Mouse (Mus musculus) heart, postnatal 0 days (tissue): ENCODE measurements around the gene Pde7b. TPM values are rescaled to one million over a fixed set of nuclear protein-coding genes. Genes with fewer than 3 reads are reported as not detected.

ENCODE experiments used
- ATAC-seq: fragments of 200-750 bp; cut with Nextera tagmentation; 2 replicates; pipeline ENCODE4 v1.8.0; 2017; ENCODE audit warnings: low read depth, moderate number of reproducible peaks, moderate library complexity; ENCODE audit not compliant: insufficient read depth
- DNase-seq: peaks from one replicate; pipeline ENCODE4 v3.0.0-alpha.2; 2016; ENCODE audit warnings: low spot score
- H3K27ac ChIP-seq: fragments of 300-500 bp; sonication (generic); 2 replicates; pipeline ENCODE4 v1.5.1; 2014; ENCODE audit warnings: low read depth, mild to moderate bottlenecking
- H3K27me3 ChIP-seq: fragments of 300-500 bp; sonication (generic); 2 replicates; pipeline ENCODE4 v1.6.1; 2014; ENCODE audit warnings: low read length, mixed read lengths; ENCODE audit not compliant: control insufficient read depth, insufficient read depth
- H3K36me3 ChIP-seq: fragments of 300-500 bp; sonication (generic); replicated peaks from 2 replicates; pipeline ENCODE4 v1.6.1; 2014; ENCODE audit warnings: low read length, mixed read lengths; ENCODE audit not compliant: control insufficient read depth, insufficient read depth
- H3K4me1 ChIP-seq: fragments of 300-500 bp; sonication (generic); 2 replicates; pipeline ENCODE4 v1.6.1; 2014; ENCODE audit warnings: antibody characterized with exemption; ENCODE audit not compliant: control insufficient read depth, insufficient read depth
- H3K4me2 ChIP-seq: fragments of 300-500 bp; sonication (generic); 2 replicates; pipeline ENCODE4 v1.6.1; 2014; ENCODE audit warnings: low read depth, mild to moderate bottlenecking, low read length, moderate library complexity
- H3K4me3 ChIP-seq: fragments of 300-500 bp; sonication (generic); 2 replicates; pipeline ENCODE4 v1.5.1; 2014; ENCODE audit warnings: low read depth, low read length
- H3K9ac ChIP-seq: fragments of 300-500 bp; sonication (generic); replicated peaks from 2 replicates; pipeline ENCODE4 v1.6.1; 2014; ENCODE audit warnings: low read depth, low read length, mixed read lengths
- H3K9me3 ChIP-seq: fragments of 300-500 bp; sonication (generic); replicated peaks from 2 replicates; pipeline ENCODE4 v1.6.1; 2016; ENCODE audit warnings: low read length; ENCODE audit not compliant: control insufficient read depth
- CTCF ChIP-seq: IDR thresholded peaks from 2 replicates; pipeline ENCODE4 v1.5.1; 2016; ENCODE audit warnings: antibody characterized with exemption, control low read depth, low read depth
- EP300 ChIP-seq: IDR thresholded peaks from 2 replicates; pipeline ENCODE4 v1.6.1; 2016; ENCODE audit warnings: antibody characterized with exemption, low read depth
- WGBS: fragments of 180-500 bp; shearing (Covaris S2); extraction: QIAGEN DNeasy Blood & Tissue Kit; methylation state at CpG from one replicate; pipeline ENCODE4 v1.1.7; 2014; 5-methylcytosine and 5-hydroxymethylcytosine counted together
- polyA plus RNA-seq: library from polyadenylated mRNA; unstranded; fragments of >200 nt; fragmentation: Nextera tagmentation; extraction: Ambion mirVana; gene quantifications from 2 replicates; pipeline ENCODE4 v1.2.1, GENCODE M21; 2015
- total RNA-seq: library from RNA; depleted of rRNA; stranded (reverse); fragments of >200 nt; gene quantifications from 2 replicates; pipeline ENCODE4 v1.2.3, GENCODE M21; 2014; ENCODE audit warnings: low replicate concordance

Pde7b gene
- total and polyA plus RNA-seq, 2 experiments from 2014 or later = 5.0 to 11.8 TPM

GRCm38 (mm10) chr10:20380798-20381197, 344.1 kb downstream of the Pde7b start:
- ATAC-seq (no peak), DNase-seq (no peak)
- H3K9me3 ChIP-seq = no peaks in the 10 kb centered on the region
- H3K4me3 ChIP-seq = no peak overlapping the region
- no peaks in the 10 kb centered on the region for H3K36me3 ChIP-seq
- H3K27me3 ChIP-seq = no peaks in the 10 kb centered on the region
- no peak for TF ChIP-seq CTCF
- TF ChIP-seq EP300 = no peak
- no peak overlapping the region for H3K27ac ChIP-seq
- H3K9ac ChIP-seq = no peak overlapping the region
- no peaks in the 10 kb centered on the region for H3K4me1 ChIP-seq
- no peak overlapping the region for H3K4me2 ChIP-seq
- 77% methylated on average over 3 of the region's 3 CpGs for WGBS

DNA sequence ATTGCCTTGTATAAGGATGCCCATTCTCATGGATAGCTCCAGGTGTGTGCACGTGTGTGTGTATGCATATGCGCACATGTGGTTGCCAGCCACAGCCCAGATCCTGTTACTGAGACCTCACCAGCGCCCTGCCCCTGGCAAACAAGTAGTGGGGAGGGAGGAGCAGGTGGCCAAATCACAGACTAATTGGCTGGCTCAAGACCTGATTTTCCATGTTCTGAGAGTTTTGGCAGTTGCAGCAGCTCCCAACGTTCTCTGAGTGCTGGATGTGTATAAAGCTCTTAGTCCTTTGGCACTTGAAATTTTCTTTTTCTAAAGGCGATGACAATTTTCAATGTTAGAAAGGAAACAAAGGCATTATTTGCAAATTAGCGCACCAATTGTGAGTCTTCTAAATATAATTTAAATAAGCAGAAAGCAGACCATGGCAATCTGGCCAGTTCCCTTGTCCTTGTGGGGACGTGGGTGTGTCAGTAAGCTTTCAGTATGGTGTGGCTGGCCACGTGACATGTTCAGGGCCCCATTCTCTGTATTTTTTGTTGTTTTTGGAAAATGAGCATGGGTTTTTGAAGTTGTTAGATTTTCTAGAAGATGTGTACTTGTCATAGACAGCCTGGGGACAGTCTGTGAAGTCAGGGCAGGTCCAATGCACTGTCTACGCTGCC, 345.7 kb downstream of the Pde7b start:
- H3K4me3 ChIP-seq = no peak overlapping the region
- no peaks in the 10 kb centered on the region for H3K36me3 ChIP-seq
- H3K4me2 ChIP-seq = no peak overlapping the region
- H3K9me3 ChIP-seq = no peaks in the 10 kb centered on the region
- no peak overlapping the region for H3K27ac ChIP-seq
- no peaks in the 10 kb centered on the region for H3K4me1 ChIP-seq
- no peak for ATAC-seq
- DNase-seq = no peak
- 71% methylated on average over 9 of the region's 9 CpGs for WGBS
- no peak overlapping the region for H3K9ac ChIP-seq
- H3K27me3 ChIP-seq = no peaks in the 10 kb centered on the region
- TF ChIP-seq CTCF (no peak), EP300 (no peak)

DNA sequence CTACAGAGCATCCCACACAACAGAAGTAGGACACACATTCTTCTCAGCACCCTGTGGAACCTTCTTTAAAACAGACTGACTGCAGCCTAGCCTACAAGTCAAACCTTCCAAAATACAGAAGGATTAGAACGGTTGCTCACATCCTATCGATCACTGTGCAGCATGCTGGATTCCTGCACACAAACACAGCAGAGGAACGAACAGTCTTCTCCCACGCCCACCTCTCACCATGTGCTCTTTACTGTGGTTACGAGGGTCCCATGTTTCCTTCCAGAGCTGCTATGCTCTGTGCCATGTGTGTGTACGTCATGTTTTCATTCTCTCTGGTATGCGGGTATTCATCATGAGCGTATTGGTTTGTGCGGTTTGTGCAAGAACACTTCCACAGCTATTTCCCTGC, 347.3 kb downstream of the Pde7b start:
- WGBS = 87% methylated on average over 9 of the region's 9 CpGs
- DNase-seq (no peak), ATAC-seq (no peak)
- Histone ChIP-seq H3K4me3 (no peak overlapping the region), H3K4me2 (no peak overlapping the region), H3K9ac (no peak overlapping the region), H3K27ac (no peak overlapping the region), H3K9me3 (no peaks in the 10 kb centered on the region), H3K4me1 (no peaks in the 10 kb centered on the region), H3K27me3 (no peaks in the 10 kb centered on the region), H3K36me3 (no peaks in the 10 kb centered on the region)
- TF ChIP-seq CTCF (no peak), EP300 (no peak)

DNA sequence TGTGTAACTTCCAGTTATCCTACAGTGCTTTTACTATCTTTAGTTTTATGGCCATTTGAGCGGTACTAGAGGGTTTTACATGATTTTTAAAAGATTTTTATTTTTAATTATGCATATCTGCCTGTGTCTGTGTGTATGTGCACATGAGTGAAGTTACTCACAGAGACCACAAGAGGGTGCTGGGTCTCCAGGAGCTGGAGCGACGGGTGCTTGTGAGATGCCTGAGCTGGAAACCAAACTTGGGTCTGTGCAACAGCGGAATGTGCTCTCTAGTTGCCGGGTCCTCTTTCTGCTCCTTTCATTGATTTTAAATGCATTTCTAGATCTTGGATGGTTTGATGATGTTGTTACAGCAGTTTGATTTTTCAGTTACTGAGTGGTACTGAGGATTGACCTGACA, 352.8 kb downstream of the Pde7b start:
- DNase-seq = no peak
- 97% methylated on average over 5 of the region's 5 CpGs for WGBS

GRCm38 (mm10) chr10:20362450-20363118, 362.3 kb downstream of the Pde7b start:
- 62% methylated on average over 4 of the region's 4 CpGs for WGBS
- DNase-seq = no peak
- H3K4me1 ChIP-seq = no peaks in the 10 kb centered on the region
- H3K9me3 ChIP-seq = no peaks in the 10 kb centered on the region
- H3K27me3 ChIP-seq = no peaks in the 10 kb centered on the region
- ATAC-seq = no peak
- no peak overlapping the region for H3K27ac ChIP-seq
- H3K4me3 ChIP-seq = no peak overlapping the region
- H3K36me3 ChIP-seq = peaks cover 13% of the 10 kb centered on the region
- H3K9ac ChIP-seq = no peak overlapping the region
- TF ChIP-seq CTCF = no peak
- TF ChIP-seq EP300 = no peak
- H3K4me2 ChIP-seq = no peak overlapping the region

More for the DNA sequence above, 352.8 kb downstream of the Pde7b start:
- Histone ChIP-seq H3K9me3 (no peaks in the 10 kb centered on the region), H3K4me3 (no peak overlapping the region), H3K4me2 (no peak overlapping the region), H3K27ac (no peak overlapping the region), H3K27me3 (no peaks in the 10 kb centered on the region), H3K36me3 (no peaks in the 10 kb centered on the region), H3K4me1 (no peaks in the 10 kb centered on the region), H3K9ac (no peak overlapping the region)
- TF ChIP-seq CTCF (no peak), EP300 (no peak)
- ATAC-seq = no peak
